Mouse (Mus musculus): ENCODE measurements around the gene Srm.

DNA sequence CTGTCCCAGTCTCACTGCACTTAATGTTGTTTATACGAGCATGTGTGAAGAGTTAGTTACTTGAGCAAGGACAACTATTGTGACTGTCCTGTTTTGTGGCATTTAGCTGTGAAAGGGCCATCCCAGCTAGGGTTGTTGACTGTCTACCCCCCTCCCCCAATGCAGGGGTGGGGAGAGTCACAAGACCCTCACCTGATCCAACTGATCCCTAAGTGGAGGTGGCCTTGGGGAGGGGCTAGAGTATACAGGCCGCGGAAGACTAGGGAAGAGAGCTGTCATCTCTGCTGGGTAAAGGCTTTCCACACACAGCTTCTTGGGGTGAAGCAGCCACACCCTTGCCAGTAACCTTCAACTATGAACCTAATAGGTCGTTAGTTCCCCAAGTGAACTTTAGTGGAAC, 9.0 kb downstream of the Srm start:
- no peak for TF ChIP-seq CTCF (IDR thresholded peaks at IDR 0.05; ENCODE audit: low read depth, low read length)
- TF ChIP-seq POLR2A (IDR thresholded peaks at IDR 0.05; ENCODE audit: insufficient read depth, low read length), result no peak

Measured in ES-Bruce4 (cell line).